Mouse (Mus musculus) cerebellum, adult 2 months (tissue): ENCODE data around the gene Crtac1.

Experiments used
- CTCF ChIP-seq: fragments of 200-500 bp; IDR thresholded peaks from 2 replicates; pipeline ENCODE4 v1.5.1; 2011; ENCODE audit warnings: low read depth, mild to moderate bottlenecking, control low read depth, low read length, moderate library complexity, borderline replicate concordance; ENCODE audit not compliant: insufficient read depth
- POLR2A ChIP-seq: fragments of 200-500 bp; IDR thresholded peaks from 2 replicates; pipeline ENCODE4 v1.6.1; 2011; ENCODE audit warnings: low read length, control low read depth, borderline replicate concordance; ENCODE audit not compliant: insufficient read depth

DNA sequence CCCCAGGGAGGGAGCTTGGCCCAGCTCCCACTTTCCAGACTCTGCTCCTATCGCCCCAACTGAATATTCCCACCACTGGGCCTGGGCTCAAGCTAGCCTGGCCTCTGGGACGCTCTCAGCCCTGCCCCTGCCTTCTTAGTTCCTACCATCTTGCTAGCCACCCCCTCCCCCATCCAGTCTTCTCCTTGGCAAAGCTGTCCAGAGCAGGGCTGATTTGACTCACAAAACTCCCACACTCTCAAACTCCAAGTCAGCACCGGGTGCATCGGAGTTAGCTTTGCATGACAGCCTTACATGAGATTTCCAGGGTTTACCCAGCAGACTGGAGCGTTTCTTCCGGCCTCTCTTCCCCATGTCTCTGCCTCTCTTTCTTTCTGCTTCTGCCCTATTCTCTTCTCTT, 138.4 kb downstream of the Crtac1 start:
- TF ChIP-seq POLR2A (no peak), CTCF (no peak)
